8 mouse cellular contexts compared by ENCODE assay signal in the genomic region with DNA sequence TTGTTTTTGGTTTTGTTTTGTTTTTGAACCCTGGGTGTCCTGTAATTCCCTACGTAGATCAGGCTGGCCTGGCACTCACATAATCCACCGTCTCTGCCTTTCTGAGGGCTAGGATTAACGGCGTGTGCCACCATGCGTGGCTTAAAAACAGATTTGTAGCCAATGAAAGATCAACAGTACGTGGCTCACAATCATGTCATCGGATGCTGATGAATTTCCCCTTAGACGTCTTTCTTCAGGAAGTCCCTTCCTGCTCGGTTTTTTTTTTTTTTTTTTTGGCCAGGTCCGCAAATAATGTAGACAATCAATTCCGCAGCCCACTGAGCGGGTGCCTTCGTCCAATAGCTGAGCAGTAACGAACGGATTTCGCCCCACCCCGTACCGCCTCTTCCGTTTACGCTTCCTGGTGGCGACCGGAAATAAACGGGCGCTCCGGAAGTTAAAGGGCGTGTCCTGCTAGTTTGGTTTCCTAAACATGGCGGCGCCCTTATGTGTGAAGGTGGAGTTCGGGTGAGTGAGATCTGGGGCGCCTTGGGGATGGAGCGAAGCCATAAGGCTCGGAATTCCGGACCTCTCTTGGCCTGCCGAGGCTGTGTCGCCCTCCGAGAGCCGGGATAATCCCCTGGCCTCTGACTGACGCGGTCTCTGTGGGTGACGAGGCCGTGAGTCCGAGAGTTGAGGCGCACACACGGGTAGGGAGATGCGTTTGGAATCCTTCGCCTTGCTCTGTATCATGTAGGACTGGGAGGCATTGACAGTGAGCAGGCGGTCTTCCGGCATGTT. TPM values are rescaled to one million over a fixed set of nuclear protein-coding genes. Genes with fewer than 3 reads are reported as not detected.
DNase-seq lines count a peak whose midpoint lies in the region; ATAC-seq lines count a peak whose summit lies in the region.

No protein-coding gene starts in this region.

- H3K4me1 ChIP-seq in hindbrain, embryonic 12.5 days = peaks cover 13% of the 10 kb centered on the region

- H3K27me3 ChIP-seq in hindbrain, embryonic 12.5 days = no peaks in the 10 kb centered on the region

- peak overlapping the region; percentile 81 for H3K9ac ChIP-seq in hindbrain, embryonic 12.5 days

- 0 out of 2 replicates have a peak, but pooled peaks cover 3% of the 10 kb centered on the region for H3K36me3 ChIP-seq in hindbrain, embryonic 12.5 days

- peak overlapping the region; percentile 98 for H3K27ac ChIP-seq in hindbrain, embryonic 12.5 days

- under 1% methylated on average over 48 of the region's 48 CpGs for WGBS in hindbrain, embryonic 12.5 days

- peak overlapping the region; percentile 94 for H3K4me2 ChIP-seq in hindbrain, embryonic 12.5 days (replicated peaks)

- peak; percentile 97 for ATAC-seq in hindbrain, embryonic 12.5 days (ENCODE audit: low FRiP score)

- H3K4me3 ChIP-seq in hindbrain, embryonic 12.5 days = peak overlapping the region; percentile 92

- no peaks in the 10 kb centered on the region for H3K9me3 ChIP-seq in hindbrain, embryonic 12.5 days (replicated peaks)

- peak; percentile 98 for DNase-seq in NIH3T3 (ENCODE audit: low read depth)
- peak; percentile 95 to 96 for DNase-seq in cerebellum, postnatal 10 days
- peak; percentile 93 for DNase-seq in frontal cortex, postnatal 10 days (ENCODE audit: low spot score in 2 of 2)
- DNase-seq in layer of hippocampus, postnatal 14 days (ENCODE audit: low spot score in 2 of 2) = peak; percentile 90 to 97
- peak; percentile 95 for DNase-seq in lung, postnatal 14 days
- peak; percentile 94 for DNase-seq in retina, adult 2 months (ENCODE audit: low read depth, low spot score)
- DNase-seq in thymus, postnatal 36 days = peak; percentile 90 to 92

RNA-seq across cellular contexts. Expression of gene Urm1, which starts 7.2 kb away (rescaled TPM):
- polyA plus RNA-seq in hindbrain, embryonic 12.5 days (2016; fragmentation: Nextera tagmentation; extraction: Ambion mirVana) = 16.4 and 19.5 TPM in 2 replicates
- total RNA-seq in layer of hippocampus, postnatal 14 days (2021) = 10 to 100 TPM; 52.4 to 63.0 TPM

RNA-seq across cellular contexts. Expression of gene Slc27a4, which starts 24.7 kb away (rescaled TPM):
- 28.3 and 29.3 TPM in 2 replicates for polyA plus RNA-seq in hindbrain, embryonic 12.5 days (2016; fragmentation: Nextera tagmentation; extraction: Ambion mirVana)
- 10 to 100 TPM; 88.9 to 89.8 TPM for total RNA-seq in layer of hippocampus, postnatal 14 days (2021)

RNA-seq across cellular contexts. Expression of gene Trub2, which starts 38.8 kb away (rescaled TPM):
- 43.1 and 43.3 TPM in 2 replicates for polyA plus RNA-seq in hindbrain, embryonic 12.5 days (2016; fragmentation: Nextera tagmentation; extraction: Ambion mirVana)
- 10 to 100 TPM; 49.0 to 56.9 TPM for total RNA-seq in layer of hippocampus, postnatal 14 days (2021)

RNA-seq across cellular contexts. Expression of gene Coq4, which starts 39.8 kb away (rescaled TPM):
- polyA plus RNA-seq in hindbrain, embryonic 12.5 days (2016; fragmentation: Nextera tagmentation; extraction: Ambion mirVana) = 33.1 and 36.8 TPM in 2 replicates
- total RNA-seq in layer of hippocampus, postnatal 14 days (2021) = 10 to 100 TPM; 27.2 to 30.7 TPM

RNA-seq across cellular contexts. Expression of gene Cercam, which starts 41.8 kb away (rescaled TPM):
- polyA plus RNA-seq in hindbrain, embryonic 12.5 days (2016; fragmentation: Nextera tagmentation; extraction: Ambion mirVana) = 28.5 and 30.2 TPM in 2 replicates
- 10 to 100 TPM in 1 of 2 experiments, 1 to 10 TPM in 1; 8.0 to 12.2 TPM for total RNA-seq in layer of hippocampus, postnatal 14 days (2021)

Comparison
In these comparisons a context has a peak if more than half of its experiments do, and no peak if none do; other contexts are left out.
1. Peak in every context shown above with its lines: DNase-seq, ATAC-seq, H3K4me3 ChIP-seq and H3K27ac ChIP-seq.